Mouse (Mus musculus) v-Abl transformed pro-B cells (cell line): Measurements from ENCODE around the gene Sepsecs.
"Not testable (repeated sequence)": the region's sequence is repeated elsewhere in the genome, so short reads cannot be mapped to it uniquely, and the experiment has no call there.

Experiments
- in situ Hi-C, 2 experiments: fragments of 400-800 bp; cut with MboI; formaldehyde crosslinking; loops; one replicate each; pipeline ENCODE4 v1.15.1; 2025; ENCODE audit not compliant: unreplicated experiment in 2 of 2

The Sepsecs gene

DNA sequence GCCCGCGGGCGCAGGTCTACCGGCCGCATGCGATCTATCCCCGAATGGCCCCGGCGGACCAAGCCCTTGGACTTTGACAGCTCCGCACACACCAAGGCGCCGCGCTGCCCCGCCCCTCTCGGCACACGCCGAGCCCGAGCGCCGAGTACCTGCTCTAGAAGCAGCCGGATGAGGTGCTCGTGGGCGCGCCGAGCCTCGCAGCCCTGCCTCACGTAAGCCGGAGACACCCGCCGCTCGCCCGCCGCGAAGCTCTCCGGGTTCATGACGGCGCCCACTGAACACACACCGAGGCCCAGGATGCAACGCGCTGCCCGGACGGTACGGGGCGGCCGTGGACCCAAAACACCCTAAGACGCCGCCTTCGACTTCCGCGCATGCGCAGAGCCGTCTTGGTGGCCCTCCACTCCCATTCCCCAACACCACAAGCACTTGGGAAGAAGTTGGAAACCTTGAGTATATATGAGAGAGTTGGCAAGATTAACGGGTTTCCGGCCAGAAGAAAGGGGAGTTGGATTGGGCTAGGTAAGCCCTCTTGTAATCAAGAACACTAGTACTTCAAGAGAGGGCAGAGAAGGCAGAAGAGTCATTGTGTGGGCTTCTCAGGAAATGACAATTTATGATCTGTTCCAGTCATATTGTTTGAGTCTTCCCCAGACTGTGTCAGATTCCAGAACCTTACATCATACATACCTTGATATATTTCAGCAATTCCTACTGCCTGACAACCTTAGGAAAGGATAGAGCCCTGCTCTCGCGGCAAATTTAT, at the start of gene Sepsecs:
TSS of gene Sepsecs (minus strand) at position 283 of the 766 bp plus-strand sequence.
- in situ Hi-C loops = loop anchor here (10.0 kb wide), 1 partner anchor 155 kb away; no protein-coding TSS in a partner anchor

DNA sequence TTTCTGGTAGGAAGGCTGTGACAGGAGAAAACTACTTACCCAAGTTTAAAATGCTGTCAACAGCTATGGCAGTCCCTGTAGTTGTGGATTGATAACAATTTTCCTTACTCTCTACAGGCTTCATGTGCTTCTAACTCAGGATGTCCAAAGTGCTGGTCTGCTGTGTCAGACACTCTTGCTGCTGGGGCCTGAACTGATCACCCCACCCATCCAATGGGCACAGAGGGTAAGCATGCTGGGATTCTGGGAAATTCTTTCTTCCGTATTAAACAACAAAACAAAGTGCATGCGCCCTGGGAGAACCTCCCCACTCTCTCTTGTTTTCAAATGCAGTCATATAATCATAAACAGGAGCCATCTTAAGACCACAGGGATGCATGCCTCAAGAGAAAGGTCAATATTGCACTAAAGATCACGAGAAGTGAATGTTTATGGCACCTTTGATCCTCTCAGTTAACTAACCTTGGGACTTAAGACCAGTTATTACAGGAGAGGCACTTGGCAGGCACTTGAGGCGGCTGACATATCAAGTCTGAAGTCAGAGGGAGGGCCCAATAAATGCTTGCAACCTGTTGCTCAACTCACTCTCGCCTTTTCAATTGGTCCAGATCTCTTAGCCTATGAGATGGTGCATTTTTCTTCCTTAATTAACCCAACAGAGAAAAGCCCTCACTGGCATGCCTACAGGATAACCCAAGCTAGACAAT, 47.4 kb upstream of the Sepsecs start:
- in situ Hi-C loops = no loop called here

DNA sequence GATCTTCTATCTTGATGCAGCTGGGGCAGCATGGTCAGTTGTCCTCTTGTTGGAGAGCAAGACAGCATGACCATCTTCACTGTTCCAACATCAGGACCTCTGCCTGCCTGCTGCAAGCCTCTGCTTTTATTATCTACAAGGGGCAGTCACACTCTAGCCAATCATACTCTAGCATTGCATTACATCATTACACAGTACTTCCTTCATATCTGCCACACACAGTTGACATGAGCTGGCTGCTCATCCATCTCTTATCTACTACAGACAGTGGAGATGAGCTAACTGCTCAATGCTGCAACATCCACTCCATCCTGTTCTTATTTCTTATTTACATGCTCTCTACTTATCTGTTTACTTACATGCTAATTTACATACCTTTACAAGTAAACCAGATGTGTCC, 43.2 kb upstream of the Sepsecs start:
- in situ Hi-C loops = no loop called here

DNA sequence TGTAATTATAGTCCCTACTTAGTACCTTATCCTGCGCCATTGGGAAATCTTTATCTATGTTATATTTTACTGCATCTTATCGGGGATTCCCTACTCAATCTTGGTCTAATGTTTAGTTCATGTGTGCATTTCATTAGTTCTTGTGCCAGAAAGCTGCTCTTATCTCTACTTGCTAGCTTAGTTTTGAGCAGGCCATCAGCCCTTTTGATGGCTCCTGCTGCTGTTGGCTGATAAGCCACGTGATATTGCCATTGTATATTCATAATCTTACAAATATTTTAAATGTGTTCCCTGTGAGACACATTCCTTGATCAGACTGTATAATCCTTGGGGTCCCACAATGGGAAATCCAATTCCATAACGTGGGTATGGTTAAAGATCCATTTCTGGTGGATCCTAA, 35.1 kb upstream of the Sepsecs start:
- in situ Hi-C loops = no loop called here

DNA sequence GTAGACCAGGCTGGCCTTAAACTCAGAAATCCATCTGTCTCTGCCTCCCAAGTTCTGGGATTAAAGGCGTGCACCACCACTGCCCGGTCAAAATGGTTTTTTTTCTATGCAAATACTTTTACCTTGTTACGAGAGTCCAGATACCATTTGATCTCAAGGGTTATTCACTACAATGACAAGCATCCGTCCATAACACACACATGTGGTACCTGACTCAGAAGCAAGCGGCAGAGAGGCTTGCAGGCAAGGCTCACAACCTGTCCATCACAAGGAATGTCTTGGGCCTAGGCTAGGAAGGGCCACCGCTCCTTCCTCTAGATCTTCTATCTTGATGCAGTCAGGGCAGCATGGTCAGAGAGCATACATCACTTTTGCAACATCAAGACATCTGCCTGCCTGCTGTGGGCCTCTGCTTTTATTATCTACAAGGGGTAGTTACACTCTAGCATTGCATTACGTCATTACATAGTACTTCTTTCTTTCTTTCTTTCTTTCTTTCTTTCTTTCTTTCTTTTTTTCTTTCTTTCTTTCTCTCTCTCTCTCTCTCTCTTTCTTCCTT, 28.5 kb upstream of the Sepsecs start:
- in situ Hi-C loops = not testable (repeated sequence)

DNA sequence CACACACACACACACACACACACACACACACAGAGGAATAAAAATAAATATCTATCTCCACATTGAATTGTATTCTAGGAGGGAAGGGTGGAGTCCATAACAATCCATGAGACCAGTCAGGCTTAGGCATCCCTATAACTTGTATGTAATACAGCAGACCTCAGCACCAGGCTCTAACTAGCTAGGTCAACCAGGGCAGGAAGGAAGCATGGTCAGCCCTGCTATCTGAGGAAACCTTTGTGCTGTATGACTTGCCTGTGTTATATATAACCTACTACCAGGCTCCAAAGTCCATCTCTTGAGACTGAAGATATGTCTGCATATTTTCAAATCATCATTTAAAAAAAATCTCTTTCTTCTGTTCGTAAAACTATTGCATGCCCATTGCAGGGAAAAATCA, 27.8 kb upstream of the Sepsecs start:
- in situ Hi-C loops = no loop called here

DNA sequence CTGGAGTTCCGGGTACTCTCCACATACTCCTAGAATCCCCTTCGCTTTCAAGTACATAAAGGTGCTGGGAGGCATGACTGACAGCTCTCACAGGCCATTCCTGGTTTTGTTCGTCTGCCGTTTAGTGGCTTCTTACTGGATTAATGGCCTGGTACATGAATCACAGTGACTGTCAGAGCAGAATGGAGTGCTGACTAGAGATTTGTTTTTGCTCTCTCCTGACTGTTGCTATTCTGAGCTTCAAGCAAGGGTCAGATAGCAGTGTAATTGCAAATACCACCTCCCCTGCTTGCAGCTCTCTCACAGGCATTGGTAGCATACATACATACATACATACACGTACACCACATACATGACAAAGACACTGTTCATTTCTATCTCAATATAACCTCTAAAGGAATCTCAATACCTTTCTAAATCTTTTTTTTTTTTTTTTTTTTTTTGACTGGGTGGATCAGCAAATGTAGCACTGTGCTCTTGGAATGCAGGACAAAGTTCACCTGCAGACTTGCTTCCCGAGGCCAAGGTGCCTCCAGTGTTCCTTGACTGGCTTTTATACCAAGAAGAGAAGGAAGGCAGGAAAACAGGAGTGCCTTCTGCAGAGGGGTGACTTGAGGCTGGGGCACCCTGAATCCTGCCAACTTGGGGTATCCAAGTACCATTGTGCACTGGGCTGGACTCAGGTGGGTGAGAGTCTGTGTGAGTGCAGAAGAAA, 18.4 kb upstream of the Sepsecs start:
- in situ Hi-C loops = no loop called here

DNA sequence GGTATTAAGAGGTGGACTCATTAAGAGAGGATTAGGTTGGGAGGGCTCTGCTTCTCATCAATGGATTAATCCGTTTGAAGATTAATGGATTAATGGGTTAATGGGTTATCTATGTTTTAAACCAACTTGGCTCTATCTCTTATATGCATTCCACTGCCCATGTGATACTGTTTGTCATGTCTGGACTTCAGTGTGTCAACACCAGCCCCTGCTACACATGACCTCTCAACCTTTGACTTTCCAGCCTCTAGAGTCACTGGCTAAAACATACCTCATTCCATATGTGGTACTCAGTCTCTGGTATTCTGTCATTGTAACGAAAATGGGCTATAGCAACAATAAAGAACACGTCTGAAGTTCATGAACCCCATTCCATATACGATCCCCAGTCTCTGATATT, 11.6 kb upstream of the Sepsecs start:
- in situ Hi-C loops = no loop called here

DNA sequence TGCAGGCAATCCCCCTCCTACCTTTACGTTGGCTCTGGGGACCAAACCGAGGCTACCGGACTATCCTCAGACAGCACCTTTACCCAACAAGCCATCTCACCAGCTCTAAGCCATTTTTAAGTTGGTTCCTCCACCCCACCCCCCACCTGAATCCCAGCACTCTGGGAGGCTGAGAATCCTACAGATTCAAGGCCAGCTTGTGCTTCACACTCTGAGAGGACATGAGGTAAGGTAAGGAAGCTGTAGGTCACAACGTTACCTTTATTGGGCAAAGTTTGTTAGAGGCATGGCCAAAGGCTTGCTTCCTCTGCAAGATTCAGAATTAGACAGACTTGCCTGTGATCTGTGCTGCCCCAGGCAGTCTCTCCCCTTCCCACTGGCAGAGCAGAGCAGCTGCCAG, 10.7 kb upstream of the Sepsecs start:
- in situ Hi-C loops = no loop called here

DNA sequence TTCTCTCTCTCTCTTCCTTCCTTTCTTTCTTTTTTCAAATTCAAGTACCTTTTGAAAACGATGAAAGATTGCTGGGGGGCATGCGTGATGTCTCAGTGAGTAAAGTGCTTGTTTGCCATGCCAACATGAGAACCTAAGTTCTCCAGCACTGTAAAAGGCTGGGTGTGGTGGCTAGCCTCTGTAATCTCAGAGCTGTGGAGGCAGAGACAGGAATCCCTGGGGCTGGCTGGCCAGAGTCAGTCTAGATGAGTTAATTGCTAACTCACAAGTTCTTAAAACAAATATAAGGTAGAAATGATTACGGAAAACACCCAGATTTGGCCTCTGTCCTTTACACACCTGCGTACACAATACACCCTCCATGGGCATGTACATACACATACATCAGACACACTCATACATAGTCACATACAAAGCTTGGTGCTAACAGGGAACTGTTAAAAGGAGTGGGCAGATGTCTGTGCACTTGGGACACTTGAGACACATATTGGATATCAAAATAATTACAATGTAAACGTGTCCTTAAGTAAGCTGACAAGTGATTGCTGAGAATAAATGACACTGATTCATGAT, 9.1 kb upstream of the Sepsecs start:
- in situ Hi-C loops = loop anchor here in 1 of 2 experiments (10.0 kb wide), 1 partner anchor 146 kb away; no protein-coding TSS in a partner anchor

DNA sequence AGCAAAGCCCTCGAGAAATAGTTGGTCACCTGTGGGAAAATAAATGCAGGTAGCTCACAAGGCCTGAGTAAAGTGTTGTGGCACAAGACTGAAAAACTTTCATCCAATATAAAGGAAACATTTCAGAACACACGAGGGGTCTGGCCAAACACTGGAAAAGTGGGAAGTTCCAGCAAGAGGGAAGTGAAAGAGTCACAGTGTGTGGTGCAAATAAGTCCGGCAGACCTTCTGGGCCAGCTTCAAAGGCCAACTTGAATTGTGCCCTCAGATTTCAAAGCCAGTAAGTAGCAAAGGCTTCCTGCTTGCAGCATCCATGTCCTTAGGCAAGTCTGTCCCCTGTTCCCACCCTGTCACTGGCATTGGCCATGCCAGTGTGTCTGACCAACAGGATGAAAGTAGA, 7.6 kb upstream of the Sepsecs start:
- in situ Hi-C loops = loop anchor here in 1 of 2 experiments (10.0 kb wide), 1 partner anchor 148 kb away; no protein-coding TSS in a partner anchor

DNA sequence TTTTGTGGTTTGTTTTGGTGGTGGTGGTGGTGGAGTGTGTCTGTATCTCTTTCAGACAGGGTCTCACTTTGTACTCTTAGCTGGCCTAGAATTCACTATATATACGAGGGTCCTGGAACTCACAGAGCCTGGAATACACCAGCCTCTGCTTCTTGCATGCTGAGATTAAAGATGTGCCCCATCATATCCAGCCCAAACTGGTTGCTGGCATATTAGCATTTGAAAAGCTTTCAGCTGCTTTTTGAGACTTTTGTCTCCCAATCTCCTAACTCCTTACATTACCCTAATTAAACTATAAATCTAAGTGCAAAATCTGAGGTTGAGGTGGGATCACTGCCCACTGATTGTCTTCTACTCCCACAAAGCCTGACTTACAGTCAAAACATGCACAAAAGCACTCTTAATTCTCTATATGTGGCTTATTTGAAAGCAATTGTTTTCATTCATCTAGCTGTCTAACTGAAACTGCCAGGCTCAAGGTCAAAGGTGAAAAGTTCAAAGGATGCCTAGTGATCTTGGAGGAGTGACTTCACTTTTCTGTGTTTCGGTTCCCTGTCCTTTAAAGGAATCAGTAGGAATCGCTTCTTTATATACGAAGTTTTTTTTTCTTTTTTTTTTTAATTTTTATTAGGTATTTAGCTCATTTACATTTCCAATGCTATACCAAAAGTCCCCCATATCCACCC, 5.0 kb upstream of the Sepsecs start:
- in situ Hi-C loops = loop anchor here in 1 of 2 experiments (10.0 kb wide), 1 partner anchor 150 kb away; no protein-coding TSS in a partner anchor

DNA sequence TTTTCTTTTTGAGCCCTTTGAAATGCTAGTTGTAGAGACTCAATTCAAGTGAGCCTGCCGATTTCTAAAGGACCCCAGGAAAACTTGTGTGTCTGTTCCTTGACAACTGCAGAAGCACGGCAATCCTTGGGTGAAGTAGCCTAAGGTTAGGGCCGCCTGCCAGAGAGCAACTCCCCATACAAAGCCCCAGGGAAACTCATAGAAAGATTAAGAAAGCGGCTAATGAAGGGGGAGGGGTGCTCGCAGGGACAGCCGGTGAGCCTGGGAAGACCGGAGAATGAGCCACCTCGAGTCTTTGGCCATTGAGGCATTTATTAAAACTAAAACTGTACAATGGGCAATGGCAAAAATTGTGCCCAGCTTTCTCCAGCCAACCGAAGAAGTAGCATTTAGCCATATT, 3.8 kb upstream of the Sepsecs start:
- in situ Hi-C loops = loop anchor here in 1 of 2 experiments (10.0 kb wide), 1 partner anchor 151 kb away; no protein-coding TSS in a partner anchor

DNA sequence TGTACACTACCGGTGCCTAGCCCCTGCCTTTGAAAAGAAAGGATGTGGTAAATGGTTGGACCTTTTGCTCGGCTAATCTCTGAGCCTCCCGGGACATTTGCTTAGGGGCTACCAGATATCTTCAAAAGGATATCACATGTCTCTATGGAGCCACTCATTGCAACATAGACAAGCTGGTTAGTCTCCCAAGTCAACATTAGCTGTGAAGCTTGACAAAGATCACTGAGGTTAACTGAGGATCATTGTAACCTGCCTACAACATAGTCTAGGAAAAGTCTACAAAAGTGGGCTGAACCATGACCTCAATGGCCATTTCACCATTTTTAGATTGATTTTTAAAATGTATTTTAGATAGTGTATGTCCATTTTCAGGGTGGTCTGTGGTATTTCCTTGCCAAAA, 1.2 kb upstream of the Sepsecs start:
- in situ Hi-C loops = loop anchor here in 1 of 2 experiments (10.0 kb wide), 1 partner anchor 154 kb away; no protein-coding TSS in a partner anchor

DNA sequence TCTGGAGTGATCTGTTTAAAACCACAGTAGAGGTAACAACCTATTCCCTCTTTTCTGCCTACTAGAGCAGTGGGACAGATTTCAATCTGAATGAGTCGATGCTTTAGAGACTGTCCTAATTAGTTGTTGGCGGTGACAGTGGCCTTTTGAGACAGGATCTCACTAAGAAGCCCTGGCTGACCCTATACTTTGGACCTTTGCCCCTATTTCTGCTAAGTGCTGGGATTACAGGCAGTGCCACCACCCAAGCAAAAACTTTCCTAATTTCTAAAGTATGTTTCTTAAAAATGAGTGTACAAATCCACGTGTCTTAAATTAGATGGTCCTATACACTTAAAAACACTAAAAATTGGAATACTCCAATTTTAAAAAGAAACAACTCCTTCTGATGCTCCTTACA, 2.7 kb downstream of the Sepsecs start:
- in situ Hi-C loops = loop anchor here in 1 of 2 experiments (10.0 kb wide), 1 partner anchor 158 kb away; no protein-coding TSS in a partner anchor

DNA sequence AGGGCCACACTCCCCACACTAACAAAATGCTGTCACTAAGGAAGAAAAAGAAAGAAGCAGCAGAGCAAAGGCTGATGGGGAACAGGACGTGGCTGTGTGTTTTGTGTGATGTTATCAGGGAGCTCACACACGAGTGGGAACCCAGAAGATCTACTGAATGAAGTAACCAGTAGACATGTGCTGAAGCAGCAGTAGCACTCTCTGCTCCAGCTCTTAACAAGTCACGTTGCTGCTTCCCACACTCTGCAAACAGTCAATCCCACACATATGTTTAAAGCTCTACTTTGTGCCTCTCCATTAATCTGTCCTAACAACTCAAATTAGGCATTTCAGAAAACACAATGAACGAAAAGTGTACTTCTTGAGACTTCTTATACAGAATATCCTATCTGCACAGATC, 11.6 kb downstream of the Sepsecs start:
- in situ Hi-C loops = loop anchor here in 1 of 2 experiments (10.0 kb wide), 1 partner anchor 533 kb away; no protein-coding TSS in a partner anchor

DNA sequence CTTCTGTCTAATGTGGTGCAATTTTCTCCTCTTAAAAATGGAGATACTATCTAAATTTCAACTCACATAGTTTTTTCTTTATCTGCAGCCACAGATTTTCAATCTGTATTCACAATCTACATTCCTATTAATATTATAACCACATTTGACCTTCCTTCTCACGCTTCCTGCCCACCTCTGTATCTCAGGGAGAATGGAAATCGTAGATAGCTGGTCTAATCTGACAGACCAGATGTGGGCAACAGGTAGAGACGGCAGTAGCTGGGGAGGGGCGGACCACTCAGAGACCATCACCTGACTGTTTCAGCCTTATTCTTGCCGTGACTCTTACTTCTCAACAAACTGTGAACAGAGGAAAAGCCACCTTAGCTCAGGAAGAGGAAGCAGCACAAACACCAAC, 12.2 kb downstream of the Sepsecs start:
- in situ Hi-C loops = loop anchor here in 1 of 2 experiments (10.0 kb wide), 1 partner anchor 533 kb away; no protein-coding TSS in a partner anchor

DNA sequence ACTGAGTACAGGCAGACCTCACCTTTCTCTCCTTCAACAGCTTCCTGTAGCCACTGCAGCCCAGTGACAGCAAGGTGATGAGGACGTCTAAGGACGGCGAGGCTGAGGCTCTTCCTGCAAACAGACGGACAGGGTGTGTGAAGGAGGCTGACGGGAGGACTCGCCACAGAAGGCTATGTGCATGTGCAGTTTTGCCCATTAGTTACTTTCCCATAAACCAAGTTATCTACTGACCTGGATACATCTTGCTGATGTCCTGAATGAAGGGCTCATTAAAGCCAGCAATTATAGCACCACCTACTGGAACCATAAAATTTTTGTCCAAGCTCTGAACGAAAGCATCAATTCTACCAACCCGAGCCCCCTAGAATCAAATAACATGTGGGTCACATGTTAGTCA, 13.5 kb downstream of the Sepsecs start:
- in situ Hi-C loops = loop anchor here in 1 of 2 experiments (10.0 kb wide), 1 partner anchor 531 kb away; no protein-coding TSS in a partner anchor

DNA sequence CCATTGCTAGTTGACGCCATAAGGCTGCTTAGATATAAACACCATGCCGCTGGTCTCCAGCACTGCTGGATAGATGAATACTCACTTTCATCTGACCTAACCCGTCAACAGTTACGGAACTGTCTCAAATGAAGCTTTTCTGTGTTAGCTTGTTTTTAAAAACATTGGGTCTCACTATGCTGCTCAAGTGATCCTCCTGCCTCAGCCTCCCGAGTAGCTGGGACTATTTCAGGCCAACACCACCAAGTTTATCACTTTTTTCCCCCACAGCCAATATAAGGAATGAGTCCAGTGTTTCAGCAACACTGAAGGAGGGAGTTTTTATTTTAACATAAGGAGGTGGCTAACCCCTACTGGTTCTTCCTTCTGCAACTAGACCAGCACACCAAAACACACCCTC, 14.5 kb downstream of the Sepsecs start:
- in situ Hi-C loops = loop anchor here in 1 of 2 experiments (10.0 kb wide), 1 partner anchor 530 kb away; no protein-coding TSS in a partner anchor
